In genomic region chr11:111522716-111523115, GRCm38 (mm10) we compare ENCODE assay signal across 9 mouse cellular contexts.
DNase-seq lines count a peak whose midpoint lies in the region; ATAC-seq lines count a peak whose summit lies in the region.
"Had no signal": no experiment of that assay in that cellular context is flagged by ENCODE, and none has a peak within 500 bp of the region (broad histone marks: within the 10 kb centered on the region; RNA-seq: fewer than 3 reads in every experiment).

No protein-coding gene starts in this region.

- H3K4me1 ChIP-seq in forebrain, embryonic 13.5 days: no peaks in the 10 kb centered on the region; the same call in 1 of the 2 replicates
- H3K4me1 ChIP-seq in midbrain, embryonic 16.5 days (ENCODE audit: control insufficient read depth, insufficient read depth, low read length): no peaks in the 10 kb centered on the region

- H3K4me3 ChIP-seq in forebrain, embryonic 13.5 days: no peak overlapping the region
- H3K4me3 ChIP-seq in midbrain, embryonic 16.5 days (ENCODE audit: low read depth, low read length): no peak overlapping the region; the same call in 1 of the 2 replicates

- 39% methylated on average over 8 of the region's 8 CpGs for WGBS in forebrain, embryonic 13.5 days
- WGBS in midbrain, embryonic 16.5 days: 25% methylated on average over 8 of the region's 8 CpGs

- peak; percentile 73 for ATAC-seq in forebrain, embryonic 13.5 days
- ATAC-seq in midbrain, embryonic 16.5 days: peak; percentile 71; the same call in 1 of the 2 replicates

- H3K36me3 ChIP-seq in forebrain, embryonic 13.5 days (ENCODE audit: poor library complexity, severe bottlenecking): no peaks in the 10 kb centered on the region
- no peaks in the 10 kb centered on the region for H3K36me3 ChIP-seq in midbrain, embryonic 16.5 days (ENCODE audit: control insufficient read depth, insufficient read depth, low read length)

- H3K27me3 ChIP-seq in forebrain, embryonic 13.5 days: no peaks in the 10 kb centered on the region
- no peaks in the 10 kb centered on the region for H3K27me3 ChIP-seq in midbrain, embryonic 16.5 days (ENCODE audit: control insufficient read depth, insufficient read depth, low read depth, low read length)

- H3K9ac ChIP-seq in forebrain, embryonic 13.5 days: no peak overlapping the region
- H3K9ac ChIP-seq in midbrain, embryonic 16.5 days (ENCODE audit: low read depth, low read length): no peak overlapping the region

- peak; percentile 71 to 75 for DNase-seq in cerebellum, postnatal 14 days
- no peak for DNase-seq in cerebellum, adult 8-10 months
- DNase-seq in layer of hippocampus, adult 8-10 months (ENCODE audit: low spot score in 2 of 2): peak; percentile 69 to 77
- DNase-seq in adrenal gland, postnatal 10 days: no peak
- DNase-seq in thymus, postnatal 0 days (ENCODE audit: low spot score): no peak
- DNase-seq in thymus, postnatal 10 days (ENCODE audit: low spot score in 2 of 2): no peak

- no peaks in the 10 kb centered on the region for H3K9me3 ChIP-seq in forebrain, embryonic 13.5 days (replicated peaks)
- no peaks in the 10 kb centered on the region for H3K9me3 ChIP-seq in midbrain, embryonic 16.5 days (replicated peaks; ENCODE audit: control insufficient read depth, low read length, poor library complexity, severe bottlenecking)

- peak overlapping the region; percentile 22; the same call in 1 of the 2 replicates for H3K4me2 ChIP-seq in forebrain, embryonic 13.5 days
- peak overlapping the region; percentile 31; the same call in 1 of the 2 replicates for H3K4me2 ChIP-seq in midbrain, embryonic 16.5 days (ENCODE audit: low read length)
- H3K4me2 ChIP-seq: heart, embryonic 11.5 days had no signal

- no peak overlapping the region for H3K27ac ChIP-seq in forebrain, embryonic 13.5 days
- 0 out of 2 replicates have a peak overlapping the region, but pooled peaks have one; percentile 40 for H3K27ac ChIP-seq in midbrain, embryonic 16.5 days (ENCODE audit: low read length)

Comparison
In these comparisons a context has a peak if more than half of its experiments do, and no peak if none do; other contexts are left out.
1. DNase-seq: peak in cerebellum, postnatal 14 days (2 of 2) and layer of hippocampus, adult 8-10 months (2 of 2); none in cerebellum, adult 8-10 months (single experiment), adrenal gland, postnatal 10 days (single experiment), thymus, postnatal 0 days (single experiment) and thymus, postnatal 10 days (0 of 2).